Mouse (Mus musculus) midbrain, embryonic 11.5 days (tissue): ENCODE measurements around the gene Fbln2. TPM values are rescaled to one million over a fixed set of nuclear protein-coding genes. Genes with fewer than 3 reads are reported as not detected.
A peak's percentile ranks its signal among the peaks of the same experiment; 100 is the strongest.

ENCODE experiments used
- ATAC-seq: fragments of 200-750 bp; cut with Nextera tagmentation; 2 replicates; pipeline ENCODE4 v1.8.0; 2017; ENCODE audit warnings: moderate TSS enrichment, moderate library complexity; ENCODE audit not compliant: low FRiP score
- DNase-seq: peaks from one replicate; pipeline ENCODE4 v3.0.0; 2015; ENCODE audit warnings: low spot score; ENCODE audit errors: missing footprints
- H3K27ac ChIP-seq: fragments of 300-500 bp; sonication (generic); 2 replicates; pipeline ENCODE4 v1.5.1; 2014; ENCODE audit warnings: low read depth, low read length
- H3K27me3 ChIP-seq: fragments of 300-500 bp; sonication (generic); 2 replicates; pipeline ENCODE4 v1.6.1; 2014; ENCODE audit warnings: mild to moderate bottlenecking, low read length, moderate library complexity, mixed read lengths; ENCODE audit not compliant: control insufficient read depth, insufficient read depth
- H3K36me3 ChIP-seq: fragments of 300-500 bp; sonication (generic); 2 replicates; pipeline ENCODE4 v1.6.1; 2014; ENCODE audit warnings: mild to moderate bottlenecking, low read length, moderate library complexity, mixed read lengths; ENCODE audit not compliant: control insufficient read depth, insufficient read depth
- H3K4me1 ChIP-seq: fragments of 300-500 bp; sonication (generic); 2 replicates; pipeline ENCODE4 v1.6.1; 2014; ENCODE audit warnings: low read length; ENCODE audit not compliant: control insufficient read depth, insufficient read depth
- H3K4me2 ChIP-seq: fragments of 300-500 bp; sonication (generic); 2 replicates; pipeline ENCODE4 v1.6.1; 2014; ENCODE audit warnings: mild to moderate bottlenecking, moderate library complexity
- H3K4me3 ChIP-seq: fragments of 300-500 bp; sonication (generic); 2 replicates; pipeline ENCODE4 v1.5.1; 2014; ENCODE audit warnings: low read depth, low read length
- H3K9ac ChIP-seq: fragments of 300-500 bp; sonication (generic); 2 replicates; pipeline ENCODE4 v1.6.1; 2014; ENCODE audit warnings: low read length
- H3K9me3 ChIP-seq: fragments of 300-500 bp; sonication (generic); 2 replicates; pipeline ENCODE4 v1.6.1; 2016; ENCODE audit warnings: low read length; ENCODE audit not compliant: control insufficient read depth
- WGBS: fragments of 180-500 bp; shearing (Covaris S2); extraction: QIAGEN DNeasy Blood & Tissue Kit; methylation state at CpG from one replicate; pipeline ENCODE4 v1.1.7; 2014; 5-methylcytosine and 5-hydroxymethylcytosine counted together
- polyA plus RNA-seq: library from polyadenylated mRNA; unstranded; fragments of >200 nt; fragmentation: Nextera tagmentation; extraction: Ambion mirVana; gene quantifications from 2 replicates; pipeline ENCODE4 v1.2.1, GENCODE M21; 2014

The Fbln2 gene
- polyA plus RNA-seq, 1 experiment from 2014 or later: 21.9 TPM

GRCm38 (mm10) chr6:91202571-91202970 is 9.7 kb upstream of the Fbln2 start:
- H3K9ac ChIP-seq: no peak overlapping the region
- H3K4me3 ChIP-seq: no peak overlapping the region
- H3K4me1 ChIP-seq: 0 out of 2 replicates have a peak, but pooled peaks cover 2% of the 10 kb centered on the region
- H3K27me3 ChIP-seq: no peaks in the 10 kb centered on the region
- H3K9me3 ChIP-seq: no peaks in the 10 kb centered on the region
- DNase-seq: no peak
- no peak overlapping the region for H3K4me2 ChIP-seq
- ATAC-seq: no peak
- 88% methylated on average over 4 of the region's 4 CpGs for WGBS
- no peaks in the 10 kb centered on the region for H3K36me3 ChIP-seq
- H3K27ac ChIP-seq: no peak overlapping the region

- Histone ChIP-seq H3K4me2 (no peak overlapping the region), H3K4me1 (peaks cover 11% of the 10 kb centered on the region), H3K27me3 (no peaks in the 10 kb centered on the region), H3K27ac (no peak overlapping the region), H3K9me3 (no peaks in the 10 kb centered on the region), H3K9ac (no peak overlapping the region), H3K36me3 (no peaks in the 10 kb centered on the region), H3K4me3 (no peak overlapping the region)
- 78% methylated on average over 3 of the region's 3 CpGs for WGBS
- no peak for DNase-seq
- ATAC-seq: no peak
Measured at GRCm38 (mm10) chr6:91205346-91205745, 6.9 kb upstream of the Fbln2 start.

- no peak overlapping the region for H3K4me2 ChIP-seq
- 76% methylated on average over 5 of the region's 5 CpGs for WGBS
Measured at GRCm38 (mm10) chr6:91205791-91206190, 6.5 kb upstream of the Fbln2 start.

GRCm38 (mm10) chr6:91207491-91207890 is 4.8 kb upstream of the Fbln2 start:
- no peak overlapping the region for H3K4me3 ChIP-seq
- no peak overlapping the region for H3K4me2 ChIP-seq
- no peak overlapping the region for H3K9ac ChIP-seq
- H3K27ac ChIP-seq: no peak overlapping the region
- 71% methylated on average over 3 of the region's 3 CpGs for WGBS
- ATAC-seq: no peak
- DNase-seq: no peak
- H3K9me3 ChIP-seq: no peaks in the 10 kb centered on the region
- H3K4me1 ChIP-seq: peaks cover 13% of the 10 kb centered on the region
- 0 out of 2 replicates have a peak, but pooled peaks cover 2% of the 10 kb centered on the region for H3K27me3 ChIP-seq
- no peaks in the 10 kb centered on the region for H3K36me3 ChIP-seq

More at GRCm38 (mm10) chr6:91205791-91206190, 6.5 kb upstream of the Fbln2 start:
- H3K9me3 ChIP-seq: no peaks in the 10 kb centered on the region
- H3K4me3 ChIP-seq: no peak overlapping the region
- ATAC-seq (no peak), DNase-seq (no peak)
- H3K9ac ChIP-seq: no peak overlapping the region
- H3K27ac ChIP-seq: no peak overlapping the region
- peaks cover 11% of the 10 kb centered on the region for H3K4me1 ChIP-seq
- no peaks in the 10 kb centered on the region for H3K27me3 ChIP-seq
- H3K36me3 ChIP-seq: no peaks in the 10 kb centered on the region

GRCm38 (mm10) chr6:91209780-91210179 is 2.5 kb upstream of the Fbln2 start:
- H3K9ac ChIP-seq: no peak overlapping the region; the same call in 1 of the 2 replicates
- H3K4me2 ChIP-seq: no peak overlapping the region
- DNase-seq: no peak
- no peak overlapping the region for H3K4me3 ChIP-seq
- H3K9me3 ChIP-seq: no peaks in the 10 kb centered on the region
- WGBS: 3% methylated on average over 2 of the region's 2 CpGs
- peak; percentile 63 for ATAC-seq
- H3K27me3 ChIP-seq: peaks cover 8% of the 10 kb centered on the region
- H3K36me3 ChIP-seq: no peaks in the 10 kb centered on the region
- H3K4me1 ChIP-seq: peaks cover 20% of the 10 kb centered on the region
- peak overlapping the region; percentile 32; the same call in 1 of the 2 replicates for H3K27ac ChIP-seq

GRCm38 (mm10) chr6:91210852-91211251 is 1.4 kb upstream of the Fbln2 start:
- peaks cover 8% of the 10 kb centered on the region for H3K27me3 ChIP-seq
- no peak overlapping the region for H3K9ac ChIP-seq
- no peak overlapping the region for H3K27ac ChIP-seq
- 75% methylated on average over 3 of the region's 3 CpGs for WGBS
- no peaks in the 10 kb centered on the region for H3K9me3 ChIP-seq
- no peaks in the 10 kb centered on the region for H3K36me3 ChIP-seq
- no peak overlapping the region for H3K4me2 ChIP-seq
- ATAC-seq: no peak
- peaks cover 20% of the 10 kb centered on the region for H3K4me1 ChIP-seq
- no peak for DNase-seq
- no peak overlapping the region for H3K4me3 ChIP-seq

- Histone ChIP-seq H3K36me3 (no peaks in the 10 kb centered on the region), H3K27me3 (peaks cover 8% of the 10 kb centered on the region), H3K4me2 (peak overlapping the region; percentile 52), H3K4me3 (peak overlapping the region; percentile 29), H3K9me3 (no peaks in the 10 kb centered on the region), H3K4me1 (peaks cover 20% of the 10 kb centered on the region), H3K27ac (no peak overlapping the region), H3K9ac (peak overlapping the region; percentile 53)
- peak; percentile 95 for DNase-seq
- peak; percentile 78 for ATAC-seq
- WGBS: under 1% methylated on average over 29 of the region's 29 CpGs
Measured at GRCm38 (mm10) chr6:91212571-91212970, 316 bp downstream of the Fbln2 start.

- no peaks in the 10 kb centered on the region for H3K9me3 ChIP-seq
- H3K4me3 ChIP-seq: peak overlapping the region; percentile 29
- H3K36me3 ChIP-seq: no peaks in the 10 kb centered on the region
- peaks cover 8% of the 10 kb centered on the region for H3K27me3 ChIP-seq
- H3K4me2 ChIP-seq: peak overlapping the region; percentile 52
- H3K27ac ChIP-seq: no peak overlapping the region
- 59% methylated on average over 21 of the region's 21 CpGs for WGBS
- ATAC-seq (no peak), DNase-seq (peak; percentile 87)
- H3K9ac ChIP-seq: peak overlapping the region; percentile 53; the same call in 1 of the 2 replicates
- peaks cover 20% of the 10 kb centered on the region for H3K4me1 ChIP-seq
Measured at GRCm38 (mm10) chr6:91213287-91214218, 1.3 kb downstream of the Fbln2 start.

- Histone ChIP-seq H3K4me2 (no peak overlapping the region), H3K27me3 (peaks cover 8% of the 10 kb centered on the region), H3K9ac (no peak overlapping the region), H3K36me3 (no peaks in the 10 kb centered on the region), H3K4me1 (peaks cover 10% of the 10 kb centered on the region; the same call in 1 of the 2 replicates), H3K27ac (no peak overlapping the region), H3K4me3 (no peak overlapping the region), H3K9me3 (no peaks in the 10 kb centered on the region)
- no peak for ATAC-seq
- WGBS: 54% methylated on average over 1 of the region's 1 CpGs
- DNase-seq: no peak
Measured at GRCm38 (mm10) chr6:91215454-91215853, 3.2 kb downstream of the Fbln2 start.
